Mouse (Mus musculus) olfactory bulb, adult 2 months (tissue): ENCODE measurements around the gene Foxl2. TPM values are rescaled to one million over a fixed set of nuclear protein-coding genes. Genes with fewer than 3 reads are reported as not detected.

ENCODE experiments used
- H3K27ac ChIP-seq: fragments of 200-500 bp; 2 replicates; pipeline ENCODE4 v1.5.1; 2012; ENCODE audit warnings: low read depth, low read length; ENCODE audit not compliant: insufficient read depth
- H3K4me1 ChIP-seq: fragments of 200-500 bp; 2 replicates; pipeline ENCODE4 v1.6.1; 2012; ENCODE audit warnings: low read length; ENCODE audit not compliant: control insufficient read depth, insufficient read depth
- H3K4me3 ChIP-seq: fragments of 200-500 bp; 2 replicates; pipeline ENCODE4 v1.5.1; 2012; ENCODE audit warnings: mild to moderate bottlenecking, low read depth, low read length, moderate library complexity; ENCODE audit not compliant: insufficient read depth
- CTCF ChIP-seq: fragments of 200-500 bp; IDR thresholded peaks from 2 replicates; pipeline ENCODE4 v1.5.1; 2012; ENCODE audit warnings: low read depth, mild to moderate bottlenecking, low read length, moderate library complexity; ENCODE audit not compliant: insufficient read depth
- POLR2A ChIP-seq: fragments of 200-500 bp; IDR thresholded peaks from 2 replicates; pipeline ENCODE4 v1.6.1; 2012; ENCODE audit warnings: mild to moderate bottlenecking, low read depth, low read length, moderate library complexity; ENCODE audit not compliant: insufficient read depth
- WGBS: fragments of 180-500 bp; shearing (Covaris S2); methylation state at CpG from one replicate; pipeline ENCODE4 v1.1.7; 2018; 5-methylcytosine and 5-hydroxymethylcytosine counted together
- polyA plus RNA-seq: library from polyadenylated mRNA; stranded (reverse); fragments of >200 nt; gene quantifications from 2 replicates; pipeline ENCODE4 v1.2.4, GENCODE M21; 2012; ENCODE audit warnings: low replicate concordance; ENCODE audit not compliant: missing spikeins, insufficient read depth, insufficient read length

Foxl2 gene
- polyA plus RNA-seq = not detected in 2 replicates

GRCm38 (mm10) chr9:98955103-98955715 lies at the start of gene Foxl2:
Gene Foxl2, plus strand, starts transcription at chr9:98955288.
- TF ChIP-seq CTCF = no peak
- TF ChIP-seq POLR2A = no peak
- 1% methylated on average over 58 of the region's 58 CpGs for WGBS
- Histone ChIP-seq H3K27ac (no peak within 1 kb of the TSS), H3K4me1 (peaks cover 23% of the 10 kb centered on the region), H3K4me3 (peak within 1 kb of the TSS; percentile 38)

GRCm38 (mm10) chr9:98920629-98921523 lies 34.2 kb upstream of the Foxl2 start:
- Histone ChIP-seq H3K27ac (no peak overlapping the region), H3K4me3 (no peak overlapping the region), H3K4me1 (peaks cover 3% of the 10 kb centered on the region; the same call in 1 of the 2 replicates)
- WGBS = 96% methylated on average over 5 of the region's 5 CpGs
- no peak for TF ChIP-seq CTCF
- no peak for TF ChIP-seq POLR2A

GRCm38 (mm10) chr9:98923119-98923518 lies 32.0 kb upstream of the Foxl2 start:
- WGBS = 19% methylated on average over 6 of the region's 6 CpGs
- H3K27ac ChIP-seq = no peak overlapping the region
- peaks cover 3% of the 10 kb centered on the region; the same call in 1 of the 2 replicates for H3K4me1 ChIP-seq
- no peak for TF ChIP-seq CTCF
- TF ChIP-seq POLR2A = no peak
- H3K4me3 ChIP-seq = no peak overlapping the region

- H3K4me1 ChIP-seq = peaks cover 3% of the 10 kb centered on the region; the same call in 1 of the 2 replicates
- no peak overlapping the region for H3K27ac ChIP-seq
- TF ChIP-seq POLR2A (no peak), CTCF (no peak)
- 67% methylated on average over 6 of the region's 6 CpGs for WGBS
- H3K4me3 ChIP-seq = no peak overlapping the region
Observed at GRCm38 (mm10) chr9:98924183-98924582, 30.9 kb upstream of the Foxl2 start.

GRCm38 (mm10) chr9:98929496-98929895 lies 25.6 kb upstream of the Foxl2 start:
- WGBS = 93% methylated on average over 2 of the region's 2 CpGs
- Histone ChIP-seq H3K27ac (no peak overlapping the region), H3K4me3 (no peak overlapping the region), H3K4me1 (no peaks in the 10 kb centered on the region)
- TF ChIP-seq CTCF = no peak
- no peak for TF ChIP-seq POLR2A

- H3K4me1 ChIP-seq = no peaks in the 10 kb centered on the region
- H3K4me3 ChIP-seq = no peak overlapping the region
- 54% methylated on average over 6 of the region's 6 CpGs for WGBS
- H3K27ac ChIP-seq = no peak overlapping the region
- TF ChIP-seq POLR2A (no peak), CTCF (no peak)
Observed at GRCm38 (mm10) chr9:98932931-98933330, 22.2 kb upstream of the Foxl2 start.

- TF ChIP-seq CTCF = no peak
- no peak for TF ChIP-seq POLR2A
- Histone ChIP-seq H3K4me1 (no peaks in the 10 kb centered on the region), H3K27ac (no peak overlapping the region), H3K4me3 (no peak overlapping the region)
- WGBS = 34% methylated on average over 16 of the region's 16 CpGs
Observed at GRCm38 (mm10) chr9:98935190-98935909, 19.7 kb upstream of the Foxl2 start.

- TF ChIP-seq POLR2A (no peak), CTCF (no peak)
- 17% methylated on average over 2 of the region's 2 CpGs for WGBS
- Histone ChIP-seq H3K4me3 (no peak overlapping the region), H3K27ac (no peak overlapping the region), H3K4me1 (no peaks in the 10 kb centered on the region)
Observed at GRCm38 (mm10) chr9:98939290-98939689, 15.8 kb upstream of the Foxl2 start.
